Mouse (Mus musculus): ENCODE measurements around the gene Ism1. TPM values are rescaled to one million over a fixed set of nuclear protein-coding genes. Genes with fewer than 3 reads are reported as not detected.

The Ism1 gene
- polyA plus RNA-seq, 1 experiment from 2014 or later, result 0.50 TPM

GRCm38 (mm10) chr2:139672371-139672770 is 5.6 kb upstream of the Ism1 start:
- ATAC-seq, result no peak
- H3K9ac ChIP-seq (ENCODE audit: low read length), result no peak overlapping the region
- 64% methylated on average over 2 of the region's 2 CpGs for WGBS
- no peaks in the 10 kb centered on the region for H3K9me3 ChIP-seq (replicated peaks; ENCODE audit: control insufficient read depth, low read length)
- peaks cover 6% of the 10 kb centered on the region; the same call in 1 of the 2 replicates for H3K4me1 ChIP-seq (ENCODE audit: control insufficient read depth, insufficient read depth, low read length)
- no peak overlapping the region for H3K27ac ChIP-seq (ENCODE audit: low read depth, low read length)
- H3K4me3 ChIP-seq (ENCODE audit: low read depth, low read length), result no peak overlapping the region
- H3K27me3 ChIP-seq (replicated peaks; ENCODE audit: control insufficient read depth, insufficient read depth, low read length), result 0 out of 2 replicates have a peak, but pooled peaks cover 7% of the 10 kb centered on the region
- no peaks in the 10 kb centered on the region for H3K36me3 ChIP-seq (ENCODE audit: control insufficient read depth, insufficient read depth, low read length)
- DNase-seq (ENCODE audit: low spot score), result no peak
- no peak overlapping the region for H3K4me2 ChIP-seq (ENCODE audit: low read length)

- Histone ChIP-seq H3K4me3 (ENCODE audit: low read depth, low read length) (peak overlapping the region; percentile 63), H3K27me3 (replicated peaks; ENCODE audit: control insufficient read depth, insufficient read depth, low read length) (peaks cover 21% of the 10 kb centered on the region), H3K27ac (ENCODE audit: low read depth, low read length) (no peak overlapping the region)
These were observed 764 bp upstream of the Ism1 start for GRCm38 (mm10) chr2:139677065-139677762.

GRCm38 (mm10) chr2:139678275-139679140 is 530 bp downstream of the Ism1 start:
- H3K9me3 ChIP-seq (replicated peaks; ENCODE audit: control insufficient read depth, low read length), result no peaks in the 10 kb centered on the region
- 0 out of 2 replicates have a peak overlapping the region, but pooled peaks have one; percentile 24 for H3K27ac ChIP-seq (ENCODE audit: low read depth, low read length)
- DNase-seq (ENCODE audit: low spot score) (peak; percentile 80), ATAC-seq (peak; percentile 90)
- H3K36me3 ChIP-seq (ENCODE audit: control insufficient read depth, insufficient read depth, low read length), result no peaks in the 10 kb centered on the region
- peaks cover 21% of the 10 kb centered on the region for H3K27me3 ChIP-seq (replicated peaks; ENCODE audit: control insufficient read depth, insufficient read depth, low read length)
- WGBS, result 1% methylated on average over 57 of the region's 84 CpGs
- H3K4me2 ChIP-seq (ENCODE audit: low read length), result peak overlapping the region; percentile 92
- peak overlapping the region; percentile 75 for H3K9ac ChIP-seq (ENCODE audit: low read length)
- H3K4me1 ChIP-seq (ENCODE audit: control insufficient read depth, insufficient read depth, low read length), result peaks cover 9% of the 10 kb centered on the region; the same call in 1 of the 2 replicates
- peak overlapping the region; percentile 63 for H3K4me3 ChIP-seq (ENCODE audit: low read depth, low read length)

More at GRCm38 (mm10) chr2:139677065-139677762, 764 bp upstream of the Ism1 start:
- Histone ChIP-seq H3K9me3 (replicated peaks; ENCODE audit: control insufficient read depth, low read length) (no peaks in the 10 kb centered on the region), H3K36me3 (ENCODE audit: control insufficient read depth, insufficient read depth, low read length) (no peaks in the 10 kb centered on the region), H3K9ac (ENCODE audit: low read length) (peak overlapping the region; percentile 75), H3K4me1 (ENCODE audit: control insufficient read depth, insufficient read depth, low read length) (peaks cover 9% of the 10 kb centered on the region; the same call in 1 of the 2 replicates), H3K4me2 (ENCODE audit: low read length) (peak overlapping the region; percentile 92)
- DNase-seq (ENCODE audit: low spot score), result peak; percentile 72
- under 1% methylated on average over 51 of the region's 52 CpGs for WGBS
- peak; percentile 45 for ATAC-seq

GRCm38 (mm10) chr2:139682540-139682939 is 4.6 kb downstream of the Ism1 start:
- Histone ChIP-seq H3K4me1 (ENCODE audit: control insufficient read depth, insufficient read depth, low read length) (peaks cover 1% of the 10 kb centered on the region; the same call in 1 of the 2 replicates), H3K4me3 (ENCODE audit: low read depth, low read length) (no peak overlapping the region), H3K36me3 (ENCODE audit: control insufficient read depth, insufficient read depth, low read length) (no peaks in the 10 kb centered on the region), H3K9me3 (replicated peaks; ENCODE audit: control insufficient read depth, low read length) (no peaks in the 10 kb centered on the region), H3K27me3 (replicated peaks; ENCODE audit: control insufficient read depth, insufficient read depth, low read length) (peaks cover 14% of the 10 kb centered on the region), H3K27ac (ENCODE audit: low read depth, low read length) (no peak overlapping the region), H3K9ac (ENCODE audit: low read length) (no peak overlapping the region), H3K4me2 (ENCODE audit: low read length) (no peak overlapping the region)
- ATAC-seq (no peak), DNase-seq (ENCODE audit: low spot score) (no peak)
- WGBS, result 72% methylated on average over 3 of the region's 3 CpGs

- WGBS, result 94% methylated on average over 1 of the region's 1 CpGs
- H3K4me3 ChIP-seq (ENCODE audit: low read depth, low read length), result no peak overlapping the region
- no peak overlapping the region for H3K4me2 ChIP-seq (ENCODE audit: low read length)
- H3K27ac ChIP-seq (ENCODE audit: low read depth, low read length), result no peak overlapping the region
- no peak for DNase-seq (ENCODE audit: low spot score)
- H3K4me1 ChIP-seq (ENCODE audit: control insufficient read depth, insufficient read depth, low read length), result no peaks in the 10 kb centered on the region
- ATAC-seq, result no peak
- no peaks in the 10 kb centered on the region for H3K9me3 ChIP-seq (replicated peaks; ENCODE audit: control insufficient read depth, low read length)
- no peaks in the 10 kb centered on the region for H3K36me3 ChIP-seq (ENCODE audit: control insufficient read depth, insufficient read depth, low read length)
- no peaks in the 10 kb centered on the region for H3K27me3 ChIP-seq (replicated peaks; ENCODE audit: control insufficient read depth, insufficient read depth, low read length)
- no peak overlapping the region for H3K9ac ChIP-seq (ENCODE audit: low read length)
These were observed 11.5 kb downstream of the Ism1 start for GRCm38 (mm10) chr2:139689442-139690003.

- H3K4me2 ChIP-seq (ENCODE audit: low read length), result no peak overlapping the region
- no peaks in the 10 kb centered on the region for H3K4me1 ChIP-seq (ENCODE audit: control insufficient read depth, insufficient read depth, low read length)
- H3K36me3 ChIP-seq (ENCODE audit: control insufficient read depth, insufficient read depth, low read length), result no peaks in the 10 kb centered on the region
- H3K9ac ChIP-seq (ENCODE audit: low read length), result no peak overlapping the region
- H3K27me3 ChIP-seq (replicated peaks; ENCODE audit: control insufficient read depth, insufficient read depth, low read length), result no peaks in the 10 kb centered on the region
- no peak overlapping the region for H3K4me3 ChIP-seq (ENCODE audit: low read depth, low read length)
- H3K27ac ChIP-seq (ENCODE audit: low read depth, low read length), result no peak overlapping the region
- ATAC-seq (no peak), DNase-seq (ENCODE audit: low spot score) (no peak)
- no peaks in the 10 kb centered on the region for H3K9me3 ChIP-seq (replicated peaks; ENCODE audit: control insufficient read depth, low read length)
- 88% methylated on average over 3 of the region's 3 CpGs for WGBS
These were observed 15.5 kb downstream of the Ism1 start for GRCm38 (mm10) chr2:139693521-139693920.

GRCm38 (mm10) chr2:139694638-139695037 is 16.7 kb downstream of the Ism1 start:
- Histone ChIP-seq H3K27me3 (replicated peaks; ENCODE audit: control insufficient read depth, insufficient read depth, low read length) (no peaks in the 10 kb centered on the region), H3K4me2 (ENCODE audit: low read length) (no peak overlapping the region), H3K27ac (ENCODE audit: low read depth, low read length) (no peak overlapping the region), H3K4me1 (ENCODE audit: control insufficient read depth, insufficient read depth, low read length) (no peaks in the 10 kb centered on the region), H3K36me3 (ENCODE audit: control insufficient read depth, insufficient read depth, low read length) (no peaks in the 10 kb centered on the region), H3K9me3 (replicated peaks; ENCODE audit: control insufficient read depth, low read length) (no peaks in the 10 kb centered on the region), H3K4me3 (ENCODE audit: low read depth, low read length) (no peak overlapping the region), H3K9ac (ENCODE audit: low read length) (no peak overlapping the region)
- ATAC-seq (no peak), DNase-seq (ENCODE audit: low spot score) (no peak)
- WGBS, result 40% methylated on average over 5 of the region's 5 CpGs

- Histone ChIP-seq H3K9me3 (replicated peaks; ENCODE audit: control insufficient read depth, low read length) (peaks cover 6% of the 10 kb centered on the region; the same call in 1 of the 2 replicates), H3K36me3 (ENCODE audit: control insufficient read depth, insufficient read depth, low read length) (no peaks in the 10 kb centered on the region), H3K27me3 (replicated peaks; ENCODE audit: control insufficient read depth, insufficient read depth, low read length) (no peaks in the 10 kb centered on the region), H3K4me3 (ENCODE audit: low read depth, low read length) (no peak overlapping the region), H3K27ac (ENCODE audit: low read depth, low read length) (no peak overlapping the region), H3K4me1 (ENCODE audit: control insufficient read depth, insufficient read depth, low read length) (no peaks in the 10 kb centered on the region), H3K9ac (ENCODE audit: low read length) (no peak overlapping the region), H3K4me2 (ENCODE audit: low read length) (no peak overlapping the region)
- ATAC-seq (peak; percentile 63), DNase-seq (ENCODE audit: low spot score) (peak; percentile 58)
- 55% methylated on average over 2 of the region's 2 CpGs for WGBS
These were observed 18.6 kb downstream of the Ism1 start for GRCm38 (mm10) chr2:139696578-139696977.

Data from forebrain, embryonic 14.5 days (tissue).